Mouse (Mus musculus): Measurements from ENCODE around the gene Sik2. TPM values are rescaled to one million over a fixed set of nuclear protein-coding genes. Genes with fewer than 3 reads are reported as not detected.

Gene Sik2
- polyA plus RNA-seq, 1 experiment from 2014 or later: 14.2 TPM

GRCm38 (mm10) chr9:50852634-50853349, 156.1 kb downstream of the Sik2 start:
- WGBS: 70% methylated on average over 17 of the region's 17 CpGs
- Histone ChIP-seq H3K9me3 (no peaks in the 10 kb centered on the region), H3K4me1 (peaks cover 38% of the 10 kb centered on the region), H3K36me3 (no peaks in the 10 kb centered on the region), H3K27me3 (ENCODE audit: insufficient read depth, poor library complexity, severe bottlenecking) (no peaks in the 10 kb centered on the region), H3K4me3 (no peak overlapping the region), H3K27ac (peak overlapping the region; percentile 30; the same call in 1 of the 2 replicates)
- DNase-seq (ENCODE audit: low spot score): no peak

GRCm38 (mm10) chr9:50850713-50851112, 158.2 kb downstream of the Sik2 start:
- no peaks in the 10 kb centered on the region for H3K36me3 ChIP-seq
- DNase-seq (ENCODE audit: low spot score): no peak
- H3K27ac ChIP-seq: no peak overlapping the region
- WGBS: 38% methylated on average over 8 of the region's 8 CpGs
- H3K27me3 ChIP-seq (ENCODE audit: insufficient read depth, poor library complexity, severe bottlenecking): no peaks in the 10 kb centered on the region
- no peaks in the 10 kb centered on the region for H3K9me3 ChIP-seq
- H3K4me1 ChIP-seq: peaks cover 32% of the 10 kb centered on the region
- 0 out of 2 replicates have a peak overlapping the region, but pooled peaks have one; percentile 28 for H3K4me3 ChIP-seq

- Histone ChIP-seq H3K4me3 (peak overlapping the region; percentile 28; the same call in 1 of the 2 replicates), H3K27me3 (ENCODE audit: insufficient read depth, poor library complexity, severe bottlenecking) (no peaks in the 10 kb centered on the region), H3K9me3 (no peaks in the 10 kb centered on the region), H3K36me3 (no peaks in the 10 kb centered on the region), H3K4me1 (peaks cover 32% of the 10 kb centered on the region), H3K27ac (no peak overlapping the region; the same call in 1 of the 2 replicates)
- DNase-seq (ENCODE audit: low spot score): no peak
- WGBS: 17% methylated on average over 11 of the region's 11 CpGs
Observed at GRCm38 (mm10) chr9:50850271-50850670, 158.6 kb downstream of the Sik2 start.

- Histone ChIP-seq H3K4me3 (no peak overlapping the region), H3K9me3 (no peaks in the 10 kb centered on the region), H3K27ac (no peak overlapping the region), H3K4me1 (peaks cover 32% of the 10 kb centered on the region), H3K27me3 (ENCODE audit: insufficient read depth, poor library complexity, severe bottlenecking) (no peaks in the 10 kb centered on the region), H3K36me3 (no peaks in the 10 kb centered on the region)
- DNase-seq (ENCODE audit: low spot score): no peak
- WGBS: 64% methylated on average over 9 of the region's 9 CpGs
Observed at GRCm38 (mm10) chr9:50849755-50850154, 159.1 kb downstream of the Sik2 start.

GRCm38 (mm10) chr9:50849249-50849648, 159.6 kb downstream of the Sik2 start:
- Histone ChIP-seq H3K27me3 (ENCODE audit: insufficient read depth, poor library complexity, severe bottlenecking) (no peaks in the 10 kb centered on the region), H3K9me3 (no peaks in the 10 kb centered on the region), H3K4me1 (peaks cover 28% of the 10 kb centered on the region), H3K4me3 (no peak overlapping the region), H3K27ac (no peak overlapping the region), H3K36me3 (peaks cover 4% of the 10 kb centered on the region; the same call in 1 of the 2 replicates)
- 25% methylated on average over 8 of the region's 8 CpGs for WGBS
- DNase-seq (ENCODE audit: low spot score): peak; percentile 93

- Histone ChIP-seq H3K4me3 (no peak overlapping the region), H3K4me1 (peaks cover 24% of the 10 kb centered on the region), H3K9me3 (no peaks in the 10 kb centered on the region), H3K36me3 (peaks cover 9% of the 10 kb centered on the region), H3K27ac (no peak overlapping the region), H3K27me3 (ENCODE audit: insufficient read depth, poor library complexity, severe bottlenecking) (no peaks in the 10 kb centered on the region)
- 66% methylated on average over 5 of the region's 5 CpGs for WGBS
- no peak for DNase-seq (ENCODE audit: low spot score)
Observed at GRCm38 (mm10) chr9:50848821-50849220, 160.1 kb downstream of the Sik2 start.

GRCm38 (mm10) chr9:50847606-50848368, 161.1 kb downstream of the Sik2 start:
- 67% methylated on average over 12 of the region's 12 CpGs for WGBS
- no peaks in the 10 kb centered on the region for H3K27me3 ChIP-seq (ENCODE audit: insufficient read depth, poor library complexity, severe bottlenecking)
- H3K4me3 ChIP-seq: no peak overlapping the region
- H3K4me1 ChIP-seq: peaks cover 20% of the 10 kb centered on the region
- H3K9me3 ChIP-seq: no peaks in the 10 kb centered on the region
- H3K36me3 ChIP-seq: peaks cover 17% of the 10 kb centered on the region
- no peak for DNase-seq (ENCODE audit: low spot score)
- H3K27ac ChIP-seq: no peak overlapping the region

GRCm38 (mm10) chr9:50847133-50847532, 161.7 kb downstream of the Sik2 start:
- H3K4me3 ChIP-seq: no peak overlapping the region
- H3K4me1 ChIP-seq: peaks cover 16% of the 10 kb centered on the region
- WGBS: 84% methylated on average over 6 of the region's 6 CpGs
- peaks cover 20% of the 10 kb centered on the region for H3K36me3 ChIP-seq
- no peak overlapping the region for H3K27ac ChIP-seq
- no peaks in the 10 kb centered on the region for H3K27me3 ChIP-seq (ENCODE audit: insufficient read depth, poor library complexity, severe bottlenecking)
- no peak for DNase-seq (ENCODE audit: low spot score)
- H3K9me3 ChIP-seq: no peaks in the 10 kb centered on the region

- 74% methylated on average over 9 of the region's 9 CpGs for WGBS
- H3K4me3 ChIP-seq: no peak overlapping the region
- no peak for DNase-seq (ENCODE audit: low spot score)
- peaks cover 20% of the 10 kb centered on the region for H3K36me3 ChIP-seq
- H3K27ac ChIP-seq: no peak overlapping the region
- H3K27me3 ChIP-seq (ENCODE audit: insufficient read depth, poor library complexity, severe bottlenecking): no peaks in the 10 kb centered on the region
- peaks cover 11% of the 10 kb centered on the region for H3K4me1 ChIP-seq
- no peaks in the 10 kb centered on the region for H3K9me3 ChIP-seq
Observed at GRCm38 (mm10) chr9:50845547-50845946, 163.3 kb downstream of the Sik2 start.

- Histone ChIP-seq H3K4me3 (no peak within 1 kb of the TSS), H3K36me3 (peaks cover 20% of the 10 kb centered on the region), H3K27ac (no peak within 1 kb of the TSS), H3K27me3 (ENCODE audit: insufficient read depth, poor library complexity, severe bottlenecking) (no peaks in the 10 kb centered on the region), H3K9me3 (no peaks in the 10 kb centered on the region), H3K4me1 (peaks cover 6% of the 10 kb centered on the region)
- WGBS: 87% methylated on average over 3 of the region's 3 CpGs
- DNase-seq (ENCODE audit: low spot score): no peak
Observed at GRCm38 (mm10) chr9:50845081-50845480, 163.8 kb downstream of the Sik2 start, which contains the start of gene Ppp2r1b. Gene Ppp2r1b, plus strand, starts transcription at chr9:50845301.

Other genes starting within 250 kb of the Sik2 start
- 10.6 and 12.2 TPM in 2 replicates for gene Fdxacb1, start 240.8 kb downstream of the Sik2 start, polyA plus RNA-seq (2016; fragmentation: Nextera tagmentation; extraction: Ambion mirVana)
- gene Alg9, start 234.1 kb downstream of the Sik2 start, polyA plus RNA-seq (2016; fragmentation: Nextera tagmentation; extraction: Ambion mirVana): 44.0 and 47.2 TPM in 2 replicates
- 17.4 and 21.6 TPM in 2 replicates for gene 1110032A03Rik, start 233.6 kb downstream of the Sik2 start, polyA plus RNA-seq (2016; fragmentation: Nextera tagmentation; extraction: Ambion mirVana)
- gene Ppp2r1b, start 163.8 kb downstream of the Sik2 start, polyA plus RNA-seq (2016; fragmentation: Nextera tagmentation; extraction: Ambion mirVana): 95.8 and 99.3 TPM in 2 replicates
- not detected in 2 replicates for gene Btg4, start 51.8 kb upstream of the Sik2 start, polyA plus RNA-seq (2016; fragmentation: Nextera tagmentation; extraction: Ambion mirVana)
- gene Layn, start 68.0 kb upstream of the Sik2 start, polyA plus RNA-seq (2016; fragmentation: Nextera tagmentation; extraction: Ambion mirVana): 4.6 and 5.2 TPM in 2 replicates
- gene 4833427G06Rik, start 93.0 kb upstream of the Sik2 start, polyA plus RNA-seq (2016; fragmentation: Nextera tagmentation; extraction: Ambion mirVana): not detected in 2 replicates
- not detected in 2 replicates for gene Gm32742, start 156.4 kb upstream of the Sik2 start, polyA plus RNA-seq (2016; fragmentation: Nextera tagmentation; extraction: Ambion mirVana)
- 0.08 TPM in 1 of 2 replicates, not detected in the other for gene Pou2af1, start 204.6 kb upstream of the Sik2 start, polyA plus RNA-seq (2016; fragmentation: Nextera tagmentation; extraction: Ambion mirVana)